Mouse (Mus musculus) forebrain, embryonic 11.5 days (tissue): ENCODE data around the gene Pgs1. TPM values are rescaled to one million over a fixed set of nuclear protein-coding genes. Genes with fewer than 3 reads are reported as not detected.

Experiments
- ATAC-seq: fragments of 200-750 bp; cut with Nextera tagmentation; replicated peaks from 2 replicates; pipeline ENCODE4 v1.8.0; 2017; ENCODE audit warnings: moderate TSS enrichment; ENCODE audit not compliant: low FRiP score
- DNase-seq: peaks from one replicate; pipeline ENCODE4 v3.0.0-alpha.2; 2017; ENCODE audit warnings: low spot score
- H3K27ac ChIP-seq: fragments of 300-500 bp; sonication (generic); 2 replicates; pipeline ENCODE4 v1.5.1; 2014; ENCODE audit warnings: low read depth, low read length
- H3K27me3 ChIP-seq: fragments of 300-500 bp; sonication (generic); 2 replicates; pipeline ENCODE4 v1.6.1; 2014; ENCODE audit warnings: mild to moderate bottlenecking, low read length, mixed read lengths; ENCODE audit not compliant: control insufficient read depth, insufficient read depth
- H3K36me3 ChIP-seq: fragments of 300-500 bp; sonication (generic); 2 replicates; pipeline ENCODE4 v1.6.1; 2014; ENCODE audit warnings: mild to moderate bottlenecking, low read length, moderate library complexity, mixed read lengths; ENCODE audit not compliant: control insufficient read depth, insufficient read depth
- H3K4me1 ChIP-seq: fragments of 300-500 bp; sonication (generic); replicated peaks from 2 replicates; pipeline ENCODE4 v1.6.1; 2014; ENCODE audit warnings: low read length, mixed read lengths; ENCODE audit not compliant: control insufficient read depth, insufficient read depth
- H3K4me2 ChIP-seq: fragments of 300-500 bp; sonication (generic); 2 replicates; pipeline ENCODE4 v1.6.1; 2014; ENCODE audit warnings: low read depth, mild to moderate bottlenecking, low read length, moderate library complexity, mixed read lengths; ENCODE audit not compliant: severe bottlenecking
- H3K4me3 ChIP-seq: fragments of 300-500 bp; sonication (generic); 2 replicates; pipeline ENCODE4 v1.5.1; 2014; ENCODE audit warnings: low read depth, low read length
- H3K9ac ChIP-seq: fragments of 300-500 bp; sonication (generic); 2 replicates; pipeline ENCODE4 v1.6.1; 2014; ENCODE audit warnings: low read length
- H3K9me3 ChIP-seq: fragments of 300-500 bp; sonication (generic); 2 replicates; pipeline ENCODE4 v1.6.1; 2016; ENCODE audit warnings: low read length, mixed read lengths; ENCODE audit not compliant: control insufficient read depth
- WGBS: fragments of 180-500 bp; shearing (Covaris S2); extraction: QIAGEN DNeasy Blood & Tissue Kit; methylation state at CpG from one replicate; pipeline ENCODE4 v1.1.7; 2014; 5-methylcytosine and 5-hydroxymethylcytosine counted together
- polyA plus RNA-seq: library from polyadenylated mRNA; unstranded; fragments of >200 nt; fragmentation: Nextera tagmentation; extraction: Ambion mirVana; gene quantifications from 2 replicates; pipeline ENCODE4 v1.2.1, GENCODE M21; 2014

Pgs1 gene
- polyA plus RNA-seq, 1 experiment from 2014 or later = 43.4 TPM

GRCm38 (mm10) chr11:117946996-117947419, 39.1 kb upstream of the Pgs1 start:
- no peaks in the 10 kb centered on the region for H3K36me3 ChIP-seq
- no peak for DNase-seq

GRCm38 (mm10) chr11:117949392-117950091, 36.5 kb upstream of the Pgs1 start:
- Histone ChIP-seq H3K27ac (no peak overlapping the region), H3K9me3 (no peaks in the 10 kb centered on the region), H3K36me3 (no peaks in the 10 kb centered on the region), H3K9ac (peak overlapping the region; percentile 55), H3K4me2 (peak overlapping the region; percentile 54), H3K4me3 (peak overlapping the region; percentile 20), H3K27me3 (no peaks in the 10 kb centered on the region), H3K4me1 (peaks cover 9% of the 10 kb centered on the region; the same call in 1 of the 2 replicates)
- ATAC-seq (peak; percentile 79), DNase-seq (peak; percentile 86)
- WGBS = 3% methylated on average over 49 of the region's 49 CpGs

More at GRCm38 (mm10) chr11:117946996-117947419, 39.1 kb upstream of the Pgs1 start:
- no peak overlapping the region for H3K4me2 ChIP-seq
- no peak overlapping the region for H3K9ac ChIP-seq
- no peaks in the 10 kb centered on the region for H3K9me3 ChIP-seq
- no peaks in the 10 kb centered on the region for H3K27me3 ChIP-seq
- 78% methylated on average over 10 of the region's 10 CpGs for WGBS
- H3K27ac ChIP-seq = no peak overlapping the region
- ATAC-seq = no peak
- peaks cover 8% of the 10 kb centered on the region; the same call in 1 of the 2 replicates for H3K4me1 ChIP-seq
- no peak overlapping the region for H3K4me3 ChIP-seq

- H3K4me2 ChIP-seq = no peak overlapping the region
- no peak overlapping the region for H3K27ac ChIP-seq
- H3K36me3 ChIP-seq = no peaks in the 10 kb centered on the region
- WGBS = 74% methylated on average over 6 of the region's 6 CpGs
- no peak overlapping the region for H3K9ac ChIP-seq
- H3K9me3 ChIP-seq = no peaks in the 10 kb centered on the region
- DNase-seq (no peak), ATAC-seq (no peak)
- H3K4me1 ChIP-seq = peaks cover 9% of the 10 kb centered on the region; the same call in 1 of the 2 replicates
- H3K4me3 ChIP-seq = no peak overlapping the region
- H3K27me3 ChIP-seq = no peaks in the 10 kb centered on the region
These were observed 34.7 kb upstream of the Pgs1 start for GRCm38 (mm10) chr11:117951391-117951790.

- no peak overlapping the region for H3K9ac ChIP-seq
- H3K9me3 ChIP-seq = no peaks in the 10 kb centered on the region
- H3K4me3 ChIP-seq = no peak overlapping the region
- DNase-seq (no peak), ATAC-seq (no peak)
- H3K36me3 ChIP-seq = no peaks in the 10 kb centered on the region
- WGBS = 68% methylated on average over 9 of the region's 9 CpGs
- peaks cover 9% of the 10 kb centered on the region; the same call in 1 of the 2 replicates for H3K4me1 ChIP-seq
- no peak overlapping the region for H3K4me2 ChIP-seq
- no peaks in the 10 kb centered on the region for H3K27me3 ChIP-seq
- H3K27ac ChIP-seq = no peak overlapping the region
These were observed 33.7 kb upstream of the Pgs1 start for GRCm38 (mm10) chr11:117952174-117952933.

- no peak overlapping the region for H3K4me3 ChIP-seq
- DNase-seq = no peak
- H3K27me3 ChIP-seq = no peaks in the 10 kb centered on the region
- H3K9me3 ChIP-seq = no peaks in the 10 kb centered on the region
- no peak for ATAC-seq
- H3K4me1 ChIP-seq = peaks cover 9% of the 10 kb centered on the region; the same call in 1 of the 2 replicates
- WGBS = 74% methylated on average over 2 of the region's 2 CpGs
- H3K4me2 ChIP-seq = no peak overlapping the region
- H3K9ac ChIP-seq = no peak overlapping the region
- no peaks in the 10 kb centered on the region for H3K36me3 ChIP-seq
- H3K27ac ChIP-seq = no peak overlapping the region
These were observed 32.0 kb upstream of the Pgs1 start for GRCm38 (mm10) chr11:117954094-117954493.

- H3K36me3 ChIP-seq = no peaks in the 10 kb centered on the region
- DNase-seq (no peak), ATAC-seq (no peak)
- H3K9me3 ChIP-seq = no peaks in the 10 kb centered on the region
- H3K27ac ChIP-seq = no peak overlapping the region
- peaks cover 2% of the 10 kb centered on the region; the same call in 1 of the 2 replicates for H3K4me1 ChIP-seq
- H3K4me3 ChIP-seq = no peak overlapping the region
- no peak overlapping the region for H3K9ac ChIP-seq
- no peak overlapping the region for H3K4me2 ChIP-seq
- H3K27me3 ChIP-seq = no peaks in the 10 kb centered on the region
- WGBS = 87% methylated on average over 9 of the region's 9 CpGs
These were observed 31.3 kb upstream of the Pgs1 start for GRCm38 (mm10) chr11:117954819-117955218.

- H3K4me1 ChIP-seq = 0 out of 2 replicates have a peak, but pooled peaks cover 1% of the 10 kb centered on the region
- no peak for ATAC-seq
- 62% methylated on average over 13 of the region's 13 CpGs for WGBS
- no peaks in the 10 kb centered on the region for H3K27me3 ChIP-seq
- H3K27ac ChIP-seq = no peak overlapping the region
- no peak overlapping the region for H3K4me2 ChIP-seq
- H3K9ac ChIP-seq = no peak overlapping the region
- no peaks in the 10 kb centered on the region for H3K9me3 ChIP-seq
- H3K4me3 ChIP-seq = no peak overlapping the region
- no peaks in the 10 kb centered on the region for H3K36me3 ChIP-seq
- DNase-seq = no peak
These were observed 30.5 kb upstream of the Pgs1 start for GRCm38 (mm10) chr11:117955621-117956020.

- H3K27ac ChIP-seq = no peak overlapping the region
- H3K36me3 ChIP-seq = no peaks in the 10 kb centered on the region
- peaks cover 14% of the 10 kb centered on the region for H3K4me1 ChIP-seq
These were observed 27.9 kb upstream of the Pgs1 start for GRCm38 (mm10) chr11:117958197-117958596.

More at GRCm38 (mm10) chr11:117958197-117958596, 27.9 kb upstream of the Pgs1 start:
- Histone ChIP-seq H3K27me3 (no peaks in the 10 kb centered on the region), H3K9me3 (no peaks in the 10 kb centered on the region), H3K9ac (no peak overlapping the region), H3K4me2 (no peak overlapping the region), H3K4me3 (no peak overlapping the region)
- no peak for DNase-seq
- ATAC-seq = no peak
- WGBS = 78% methylated on average over 7 of the region's 7 CpGs
